Mouse (Mus musculus) T-helper 2 cell (primary cell): ENCODE measurements around the gene Rilp.

Source experiments
- in situ Hi-C: fragments of 300-600 bp; cut with MboI, MseI; formaldehyde crosslinking; loops from one replicate; pipeline ENCODE4 v1.15.1; 2025; ENCODE audit warnings: high pct_unique_total_duplicates

Gene Rilp

DNA sequence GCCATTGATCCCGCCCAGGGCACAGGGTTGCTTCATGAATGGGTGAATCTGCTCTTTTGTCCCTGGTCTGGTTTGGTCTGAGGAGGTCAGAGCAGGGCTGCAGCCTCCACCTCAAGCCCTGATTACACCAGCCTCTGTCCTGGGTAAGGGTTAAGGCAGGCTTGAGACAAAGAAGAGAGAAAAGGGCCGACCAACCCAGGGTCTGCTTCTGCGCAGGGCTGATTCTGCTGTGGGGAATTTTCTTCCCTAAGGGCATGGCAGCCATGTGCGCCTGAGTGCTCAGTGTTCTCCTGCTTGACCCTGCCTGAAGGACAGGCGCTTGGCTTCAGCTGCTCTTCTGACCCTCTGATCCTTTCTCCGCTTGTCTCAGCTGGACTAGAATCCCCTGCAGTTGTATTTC is 47.2 kb downstream of the Rilp start:
- in situ Hi-C loops: no loop called here

GRCm38 (mm10) chr11:75558101-75558500 is 48.2 kb downstream of the Rilp start:
- in situ Hi-C loops: no loop called here

DNA sequence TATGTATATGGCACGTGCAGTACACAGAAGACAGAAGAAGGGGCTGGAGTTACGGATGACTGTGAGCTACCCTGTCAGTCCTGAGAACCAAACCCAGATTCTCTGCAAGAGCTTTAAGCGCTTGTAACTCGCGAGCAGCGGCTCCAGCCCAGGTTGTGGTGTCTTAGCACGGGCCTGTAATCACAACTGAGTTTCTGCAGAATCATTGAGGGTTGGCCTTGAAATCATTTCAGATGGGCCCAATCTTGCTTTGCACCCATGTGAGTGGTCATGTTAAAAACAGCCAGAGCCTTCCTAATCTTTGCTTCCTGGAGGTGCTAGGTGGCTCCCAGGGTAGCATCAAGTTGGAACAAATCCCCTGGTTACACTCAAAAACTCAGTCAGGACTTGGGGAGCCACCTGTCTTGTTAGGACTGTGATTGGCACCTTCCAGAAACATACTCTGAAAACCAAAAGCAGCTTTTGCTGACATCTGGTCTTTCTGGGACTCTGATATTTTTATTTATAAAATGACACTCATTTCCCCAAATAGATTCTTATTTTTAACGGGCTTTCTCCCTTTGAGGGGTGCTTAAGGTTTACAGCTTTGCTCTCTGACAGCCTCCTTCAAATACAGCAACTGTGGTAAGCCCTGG is 50.1 kb downstream of the Rilp start:
- in situ Hi-C loops: no loop called here

DNA sequence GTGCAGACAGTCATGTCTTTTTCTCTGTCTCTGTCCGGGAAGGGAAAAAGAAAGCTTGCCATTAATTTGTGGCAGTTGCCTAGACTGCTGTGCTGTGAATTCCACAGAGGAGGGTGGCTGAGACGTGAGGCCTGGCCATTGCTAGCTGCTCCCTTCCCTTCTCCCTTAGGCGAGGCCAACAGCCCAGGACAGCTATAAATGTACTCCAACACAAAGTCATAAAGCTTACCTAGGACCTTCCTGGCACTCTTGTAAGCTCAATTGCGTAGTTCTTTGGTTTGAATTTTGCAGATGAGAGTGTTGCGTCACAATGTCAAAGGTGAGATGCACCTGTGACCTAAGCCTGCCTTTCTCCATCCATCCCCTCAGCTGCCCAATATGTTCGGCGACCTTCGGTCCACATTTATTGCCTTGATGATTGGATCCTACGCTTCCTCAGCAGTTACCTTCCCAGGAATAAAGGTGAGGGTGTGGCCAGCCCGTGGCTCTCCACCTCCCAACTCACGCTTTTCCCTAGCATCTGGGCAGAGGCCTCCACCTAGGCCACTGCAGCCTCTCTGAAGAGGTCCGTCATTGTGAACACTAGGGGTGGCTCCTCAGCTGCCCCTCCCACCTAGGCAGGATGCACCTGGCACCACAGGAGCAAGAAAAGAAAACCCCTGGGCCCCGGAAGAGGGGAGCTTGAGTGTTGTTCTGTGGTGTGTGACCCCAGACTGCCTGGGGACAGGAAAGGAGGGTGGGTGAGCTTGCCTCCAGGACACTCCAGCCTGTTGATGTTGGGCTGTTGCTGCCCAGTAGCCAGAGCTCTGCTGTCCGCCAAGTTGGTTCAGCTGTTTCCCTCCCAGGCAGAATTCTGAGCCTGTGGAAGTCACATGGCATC is 50.9 kb downstream of the Rilp start:
- in situ Hi-C loops: no loop called here

DNA sequence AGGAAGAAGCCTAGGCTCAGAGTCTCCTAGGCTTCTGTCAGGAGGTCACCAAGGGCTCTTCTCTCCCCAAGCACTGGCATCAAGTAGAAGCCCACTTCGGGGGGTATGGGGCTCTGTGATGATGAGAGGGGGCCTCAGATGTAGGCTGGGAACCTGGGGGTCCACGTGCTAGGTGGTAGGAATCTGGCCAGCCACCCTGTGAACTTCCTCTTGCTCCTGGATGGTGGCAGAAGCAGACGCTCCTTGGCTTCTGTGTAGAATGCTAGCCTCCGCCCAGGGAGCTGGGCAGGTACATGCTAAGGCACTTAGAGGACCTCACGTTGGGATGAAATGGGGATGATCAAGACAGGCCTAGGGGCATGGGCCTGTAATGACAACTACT is 51.5 kb downstream of the Rilp start:
- in situ Hi-C loops: no loop called here
